Mouse (Mus musculus) cerebellum, postnatal 10 days (tissue): ENCODE results near the gene Folr1.
A peak's percentile ranks its signal among the peaks of the same experiment; 100 is the strongest.

ENCODE experiments used
- DNase-seq, 2 experiments: peaks; one replicate each; pipeline ENCODE4 v3.0.0; 2021; ENCODE audit warnings: mixed read lengths in 2 of 2

Folr1 gene

GRCm38 (mm10) chr7:101832372-101832771 lies 38.2 kb downstream of the Folr1 start:
- no peak for DNase-seq

- no peak for DNase-seq
Measured at GRCm38 (mm10) chr7:101831437-101831836, 39.2 kb downstream of the Folr1 start.

- no peak for DNase-seq
Measured at GRCm38 (mm10) chr7:101830373-101830772, 40.2 kb downstream of the Folr1 start.

GRCm38 (mm10) chr7:101823758-101824630 lies 46.6 kb downstream of the Folr1 start:
- peak; percentile 53 to 65 for DNase-seq

GRCm38 (mm10) chr7:101822836-101823757 lies 47.5 kb downstream of the Folr1 start:
- peak in 1 of 2 experiments; percentile 41 for DNase-seq

GRCm38 (mm10) chr7:101821571-101822501 lies 48.8 kb downstream of the Folr1 start:
- peak; percentile 61 for DNase-seq

GRCm38 (mm10) chr7:101820295-101821030 lies 50.1 kb downstream of the Folr1 start:
- DNase-seq = no peak

- DNase-seq = no peak
Measured at GRCm38 (mm10) chr7:101817861-101818401, 52.7 kb downstream of the Folr1 start, which contains the start of gene Phox2a. Phox2a (plus strand) TSS chr7:101818313.
